Mouse (Mus musculus) cerebellum, postnatal 4 days (tissue): ENCODE results near the gene Fam20a.
A peak's percentile ranks its signal among the peaks of the same experiment; 100 is the strongest.

Experiments used
- DNase-seq, 2 experiments: peaks; one replicate each; pipeline ENCODE4 v3.0.0; 2022; ENCODE audit warnings: low spot score in 2 of 2, mixed read lengths in 1 of 2

Fam20a gene

GRCm38 (mm10) chr11:109653201-109653600 lies 68.9 kb downstream of the Fam20a start:
- DNase-seq, result no peak

GRCm38 (mm10) chr11:109652505-109652904 lies 69.6 kb downstream of the Fam20a start:
- DNase-seq, result no peak

DNA sequence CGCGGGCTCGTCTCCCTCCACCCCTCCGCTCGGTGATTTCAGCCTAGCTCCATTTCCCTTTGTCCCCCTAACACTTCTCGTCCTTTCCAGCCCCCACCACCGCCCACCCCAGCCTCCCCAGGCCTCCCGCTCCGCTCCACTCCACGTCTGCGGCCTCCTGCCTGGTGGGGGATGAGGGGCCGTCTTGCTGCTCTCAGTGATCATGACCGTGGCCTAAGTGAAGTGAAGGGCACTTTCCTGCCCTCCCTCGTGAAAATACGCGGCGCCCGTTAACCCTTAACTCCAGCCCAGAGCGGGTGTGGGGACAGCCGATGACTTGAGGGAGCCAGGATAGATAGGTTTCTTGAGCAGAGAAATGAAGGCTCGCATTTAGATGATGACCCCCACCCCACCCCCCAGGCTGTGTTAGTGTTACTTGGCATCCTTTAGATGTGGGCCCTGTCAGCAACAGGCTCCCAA lies 70.5 kb downstream of the Fam20a start:
- DNase-seq, result peak in 1 of 2 experiments; percentile 19

DNA sequence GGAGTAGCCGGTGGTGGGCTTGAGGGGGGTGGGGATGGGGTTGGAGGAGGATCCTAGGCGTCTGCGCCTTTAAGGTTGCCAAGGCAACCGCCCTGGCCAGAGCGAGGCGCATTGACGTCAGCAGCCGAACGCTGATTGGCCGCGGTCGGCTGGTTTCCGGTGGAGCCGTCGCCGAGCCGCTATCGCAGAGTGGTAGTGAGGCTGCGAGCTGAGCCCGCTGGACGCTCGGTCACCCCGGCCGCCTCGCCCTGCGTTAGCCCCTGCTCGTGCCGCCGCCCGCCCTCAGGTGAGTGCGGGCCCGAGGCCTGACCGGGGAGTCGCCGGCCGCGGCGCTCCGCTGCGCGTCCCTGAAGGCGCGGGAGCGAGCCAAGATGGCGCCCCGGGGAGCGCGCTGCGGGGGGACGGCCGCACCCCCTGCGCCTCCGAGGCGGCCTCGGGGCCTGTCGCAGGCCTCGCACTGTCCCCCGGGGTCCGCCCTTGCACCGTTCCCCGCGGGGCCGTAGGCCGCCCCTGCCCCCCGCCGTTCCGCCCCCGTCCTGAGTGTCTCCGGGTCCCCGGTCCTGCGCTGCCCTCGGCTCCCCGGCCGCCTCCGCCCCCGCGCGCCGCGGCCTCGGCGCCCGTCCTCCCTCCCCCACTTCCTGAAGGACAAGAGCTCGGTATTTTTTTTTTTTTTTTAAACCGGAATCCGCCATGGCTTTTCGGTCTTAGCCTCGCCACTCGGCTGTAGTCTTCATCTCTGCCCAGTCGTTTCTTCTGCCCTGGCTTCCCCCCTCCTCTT lies 71.1 kb downstream of the Fam20a start:
- peak; percentile 86 to 94 for DNase-seq

DNA sequence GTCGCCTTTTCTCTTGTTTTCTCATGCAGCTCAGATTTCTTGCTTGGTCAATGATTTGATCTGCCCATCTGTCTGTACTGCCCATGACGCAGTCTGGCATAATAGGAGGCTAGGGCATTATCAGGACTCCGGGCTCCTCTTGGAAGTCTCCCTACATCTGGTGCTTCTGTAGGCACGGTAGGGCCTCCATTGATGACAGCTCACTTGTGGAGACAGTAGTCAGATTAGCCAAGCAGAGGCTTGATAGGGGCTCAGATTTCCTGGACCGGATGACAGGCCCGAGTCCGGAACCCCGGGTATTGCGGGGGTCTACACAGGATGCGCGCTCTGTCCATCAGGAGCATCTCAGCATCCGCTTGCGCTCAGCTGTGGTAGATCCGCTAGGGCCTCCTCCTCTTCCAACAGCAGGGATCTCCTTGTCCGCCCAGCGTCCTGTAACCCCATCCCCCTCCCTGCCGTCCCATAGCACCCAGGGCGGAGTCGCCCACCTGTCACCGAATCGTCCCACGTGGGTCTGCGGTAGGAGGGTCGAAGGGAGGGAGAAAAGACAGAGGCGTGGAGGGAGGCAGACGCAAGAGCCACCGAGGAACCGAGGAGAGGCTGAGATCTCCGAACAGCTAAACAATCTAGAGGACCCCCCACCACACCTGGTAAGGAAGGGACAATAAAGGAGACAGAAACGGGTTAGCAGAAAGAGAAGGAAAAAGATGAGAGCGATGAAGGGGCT lies 71.9 kb downstream of the Fam20a start:
- DNase-seq, result peak; percentile 62 to 77

- no peak for DNase-seq
Measured at GRCm38 (mm10) chr11:109649206-109649605, 72.9 kb downstream of the Fam20a start, which contains the start of gene Prkar1a. Gene Prkar1a (plus strand): TSS chr11:109649405.

- peak in 1 of 2 experiments; percentile 67 for DNase-seq
Measured at GRCm38 (mm10) chr11:109648510-109648909, 73.6 kb downstream of the Fam20a start.

- no peak for DNase-seq
Measured at GRCm38 (mm10) chr11:109641498-109642222, 80.4 kb downstream of the Fam20a start.

- DNase-seq, result no peak
Measured at GRCm38 (mm10) chr11:109635871-109636395, 86.1 kb downstream of the Fam20a start.

DNA sequence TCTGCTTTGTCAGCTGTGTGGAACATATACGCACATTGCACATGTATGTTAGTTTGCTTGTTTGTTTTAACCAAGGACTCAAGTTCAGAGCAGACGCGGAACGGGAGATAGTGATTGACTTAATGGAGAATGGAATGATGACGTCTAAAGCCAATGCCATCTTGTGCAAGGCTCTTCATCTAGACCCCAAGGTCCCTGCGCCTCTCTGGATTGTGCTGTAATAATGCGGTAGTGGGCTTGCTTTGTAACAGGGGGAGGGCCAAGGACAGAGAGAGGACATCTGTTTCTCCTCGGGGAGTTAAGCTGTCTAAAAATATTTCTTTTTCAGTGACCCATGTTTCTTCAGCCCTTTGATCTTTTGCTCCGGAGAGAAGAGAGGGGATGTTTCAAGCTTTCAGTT lies 87.2 kb downstream of the Fam20a start:
- no peak for DNase-seq

DNA sequence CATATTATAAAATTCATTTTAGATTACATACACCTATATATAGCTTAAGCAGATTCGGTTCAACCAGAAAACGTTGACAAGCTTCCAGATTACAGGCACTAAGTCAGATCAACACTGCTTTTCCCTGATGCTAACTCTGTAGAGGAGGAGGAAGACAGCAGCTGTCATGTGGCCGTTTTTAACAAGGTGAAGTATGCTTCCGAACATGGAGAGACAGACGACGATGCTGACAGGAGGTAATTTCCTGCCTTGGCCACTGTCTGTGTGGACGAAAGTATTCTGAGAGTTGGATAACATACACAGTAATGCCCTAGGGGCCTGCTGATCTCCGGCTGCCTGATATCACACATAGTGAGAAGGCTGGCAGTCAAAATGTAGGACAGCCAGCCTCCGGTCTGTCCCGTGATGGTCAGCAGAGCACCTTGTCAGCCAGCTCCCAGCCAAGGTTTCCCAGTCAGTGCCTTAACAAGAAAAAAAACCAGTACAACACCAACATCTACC lies 93.0 kb downstream of the Fam20a start:
- no peak for DNase-seq

GRCm38 (mm10) chr11:109628099-109628498 lies 94.0 kb downstream of the Fam20a start:
- DNase-seq, result no peak

- no peak for DNase-seq
Measured at GRCm38 (mm10) chr11:109627648-109628047, 94.4 kb downstream of the Fam20a start.

DNA sequence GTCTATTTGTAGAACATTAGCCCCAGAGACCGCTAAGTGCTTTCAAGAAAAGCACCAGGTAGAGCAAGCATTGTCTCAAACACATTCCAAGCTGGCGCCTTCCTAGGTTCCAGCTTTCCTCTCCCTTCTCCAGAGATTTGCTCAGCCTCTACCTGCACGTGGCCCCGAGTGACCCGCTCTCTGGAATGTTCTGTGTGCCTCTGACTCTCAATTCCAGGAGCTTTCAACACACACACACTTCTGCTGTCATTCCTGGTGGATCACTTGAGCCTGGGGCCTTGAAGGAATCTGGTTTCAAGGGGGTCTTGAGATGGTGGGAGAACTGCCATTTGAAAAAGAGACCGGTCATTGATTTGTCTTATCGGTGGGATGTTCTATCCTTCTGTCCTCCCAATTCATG lies 98.8 kb downstream of the Fam20a start:
- no peak for DNase-seq

DNA sequence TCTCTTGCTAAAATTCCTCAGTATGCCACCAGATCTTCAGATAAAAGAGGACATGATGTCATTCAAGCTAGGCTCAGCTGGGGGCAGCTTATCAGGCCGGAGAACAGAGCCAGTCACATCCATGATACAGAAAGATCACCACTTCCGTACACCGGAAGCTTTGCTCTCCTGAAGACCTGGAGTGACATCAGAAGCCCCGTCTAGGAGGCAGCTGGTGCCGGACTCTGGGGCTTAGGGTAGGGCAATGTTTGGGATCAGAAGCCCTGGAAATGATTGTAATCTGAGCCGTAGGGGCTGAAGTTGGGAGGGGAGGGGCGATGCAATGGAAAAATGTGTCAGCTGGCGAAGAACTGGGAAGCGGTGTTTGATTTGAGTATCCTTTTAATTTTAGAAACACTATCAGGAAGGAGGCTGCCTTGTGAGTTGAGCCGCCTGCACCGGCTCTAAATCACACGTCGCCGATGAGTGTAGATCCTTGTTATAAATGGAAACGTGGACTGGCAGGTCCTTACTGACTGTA lies 99.5 kb downstream of the Fam20a start:
- no peak for DNase-seq

DNA sequence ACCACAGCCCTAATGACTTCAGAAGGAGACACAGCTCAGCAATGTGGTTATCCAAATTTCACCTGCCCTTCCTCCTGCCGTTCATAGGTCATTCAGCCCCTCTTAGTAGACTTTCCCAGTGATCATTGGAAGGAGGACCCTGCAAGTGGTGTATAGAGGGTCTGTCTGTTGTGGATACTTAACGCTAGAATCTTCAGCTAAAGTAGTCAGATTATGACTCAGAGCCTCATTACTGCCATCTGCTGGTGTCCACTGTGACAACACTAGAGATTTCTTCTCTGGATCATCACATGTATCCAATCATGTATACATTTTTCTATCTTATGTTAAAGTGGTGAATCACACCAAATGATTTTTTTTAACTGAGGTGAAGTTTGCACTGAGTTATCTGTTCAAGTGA lies 100.9 kb downstream of the Fam20a start:
- peak in 1 of 2 experiments; percentile 59 for DNase-seq

DNA sequence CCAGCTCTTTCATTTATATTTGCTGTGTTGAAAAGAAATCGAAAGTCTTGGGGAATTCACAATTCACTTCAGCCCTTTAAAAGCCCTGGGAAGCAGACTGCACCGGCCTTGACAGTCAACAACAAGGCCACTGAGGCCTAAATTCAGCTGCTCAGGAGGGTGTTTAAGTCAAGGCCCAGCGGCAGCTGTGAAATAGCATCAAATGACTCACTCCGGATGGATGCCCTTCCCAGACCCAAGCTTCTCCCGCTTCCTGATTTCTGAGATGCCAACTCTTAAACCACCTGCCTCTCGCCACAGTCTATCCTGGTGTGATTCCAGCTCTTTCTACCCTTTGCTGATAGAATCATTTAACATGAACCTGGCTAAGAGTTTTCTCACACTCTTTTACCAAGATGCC lies 101.7 kb downstream of the Fam20a start:
- no peak for DNase-seq
